Mouse (Mus musculus) v-Abl transformed pro-B cells (cell line): ENCODE data around the gene Mindy4b-ps.
"Not testable (repeated sequence)": the region's sequence is repeated elsewhere in the genome, so short reads cannot be mapped to it uniquely, and the experiment has no call there.

Experiments used
- in situ Hi-C, 2 experiments: fragments of 400-800 bp; cut with MboI; formaldehyde crosslinking; loops; one replicate each; pipeline ENCODE4 v1.15.1; 2025; ENCODE audit not compliant: unreplicated experiment in 2 of 2

The Mindy4b-ps gene

GRCm38 (mm10) chr3:58822211-58822610 lies at the start of gene Mindy4b-ps:
Gene Mindy4b-ps (minus strand): TSS chr3:58822311.
- in situ Hi-C loops = no loop called here

GRCm38 (mm10) chr3:58871882-58872281 lies 49.8 kb upstream of the Mindy4b-ps start:
- in situ Hi-C loops = not testable (repeated sequence)

- in situ Hi-C loops = no loop called here
These were observed 43.6 kb upstream of the Mindy4b-ps start for GRCm38 (mm10) chr3:58865690-58866089.

- in situ Hi-C loops = no loop called here
These were observed 40.9 kb upstream of the Mindy4b-ps start for GRCm38 (mm10) chr3:58862976-58863375.

GRCm38 (mm10) chr3:58843415-58843814 lies 21.3 kb upstream of the Mindy4b-ps start:
- in situ Hi-C loops = no loop called here

GRCm38 (mm10) chr3:58833442-58834160 lies 11.5 kb upstream of the Mindy4b-ps start:
- in situ Hi-C loops = no loop called here

- in situ Hi-C loops = no loop called here
These were observed 10.8 kb upstream of the Mindy4b-ps start for GRCm38 (mm10) chr3:58832888-58833287.

GRCm38 (mm10) chr3:58831586-58831985 lies 9.5 kb upstream of the Mindy4b-ps start:
- in situ Hi-C loops = no loop called here

GRCm38 (mm10) chr3:58829926-58830325 lies 7.8 kb upstream of the Mindy4b-ps start:
- in situ Hi-C loops = no loop called here

- in situ Hi-C loops = no loop called here
These were observed 6.4 kb upstream of the Mindy4b-ps start for GRCm38 (mm10) chr3:58828366-58829153.

- in situ Hi-C loops = no loop called here
These were observed 4.2 kb upstream of the Mindy4b-ps start for GRCm38 (mm10) chr3:58826266-58826665.

- in situ Hi-C loops = no loop called here
These were observed 4.8 kb downstream of the Mindy4b-ps start for GRCm38 (mm10) chr3:58817337-58817736.

- in situ Hi-C loops = no loop called here
These were observed 7.9 kb downstream of the Mindy4b-ps start for GRCm38 (mm10) chr3:58814191-58814590.

- in situ Hi-C loops = no loop called here
These were observed 11.8 kb downstream of the Mindy4b-ps start for GRCm38 (mm10) chr3:58810353-58810752.

- in situ Hi-C loops = no loop called here
These were observed 12.8 kb downstream of the Mindy4b-ps start for GRCm38 (mm10) chr3:58809111-58809915.

- in situ Hi-C loops = no loop called here
These were observed 13.5 kb downstream of the Mindy4b-ps start for GRCm38 (mm10) chr3:58808636-58809035.

GRCm38 (mm10) chr3:58804745-58805144 lies 17.4 kb downstream of the Mindy4b-ps start:
- in situ Hi-C loops = no loop called here

GRCm38 (mm10) chr3:58798676-58799075 lies 23.4 kb downstream of the Mindy4b-ps start:
- in situ Hi-C loops = loop anchor here in 1 of 2 experiments (25.0 kb wide), 1 partner anchor 961 kb away; the partner anchor contains the start of gene Pfn2

- in situ Hi-C loops = loop anchor here in 1 of 2 experiments (25.0 kb wide), 1 partner anchor 961 kb away; the partner anchor contains the start of gene Pfn2
These were observed 23.9 kb downstream of the Mindy4b-ps start for GRCm38 (mm10) chr3:58798245-58798644.

GRCm38 (mm10) chr3:58789473-58789872 lies 32.6 kb downstream of the Mindy4b-ps start:
- in situ Hi-C loops = loop anchor here (10.0 to 25.0 kb wide), 5 partner anchors 265 to 952 kb away; partner anchors contain the start of genes Pfn2 (in 2 of the 2) and Tsc22d2 (in 1 of the 2)
